Mouse (Mus musculus): Measurements from ENCODE around the gene 2010111I01Rik. TPM values are rescaled to one million over a fixed set of nuclear protein-coding genes. Genes with fewer than 3 reads are reported as not detected.

2010111I01Rik gene
- polyA plus RNA-seq, 1 experiment from 2014 or later: 23.5 TPM

GRCm38 (mm10) chr13:63172097-63172445, 207.4 kb downstream of the 2010111I01Rik start:
- WGBS: 74% methylated on average over 3 of the region's 3 CpGs
- no peaks in the 10 kb centered on the region for H3K9me3 ChIP-seq (replicated peaks; ENCODE audit: control insufficient read depth, low read length)
- no peak for ATAC-seq
- H3K4me1 ChIP-seq (ENCODE audit: control insufficient read depth, insufficient read depth, low read length): 0 out of 2 replicates have a peak, but pooled peaks cover 3% of the 10 kb centered on the region
- no peak overlapping the region for H3K4me3 ChIP-seq (ENCODE audit: low read depth, low read length)
- H3K36me3 ChIP-seq (ENCODE audit: control insufficient read depth, insufficient read depth, low read length): no peaks in the 10 kb centered on the region
- no peak overlapping the region for H3K4me2 ChIP-seq (ENCODE audit: low read length)
- DNase-seq (ENCODE audit: low spot score): no peak
- no peak overlapping the region for H3K9ac ChIP-seq (ENCODE audit: low read length)
- no peaks in the 10 kb centered on the region for H3K27me3 ChIP-seq (replicated peaks; ENCODE audit: control insufficient read depth, insufficient read depth, low read length)
- no peak overlapping the region for H3K27ac ChIP-seq (ENCODE audit: low read depth, low read length)

GRCm38 (mm10) chr13:63174252-63175020, 209.7 kb downstream of the 2010111I01Rik start:
- WGBS: 83% methylated on average over 6 of the region's 6 CpGs
- H3K9me3 ChIP-seq (replicated peaks; ENCODE audit: control insufficient read depth, low read length): no peaks in the 10 kb centered on the region
- H3K27ac ChIP-seq (ENCODE audit: low read depth, low read length): no peak overlapping the region
- H3K9ac ChIP-seq (ENCODE audit: low read length): no peak overlapping the region
- H3K4me3 ChIP-seq (ENCODE audit: low read depth, low read length): no peak overlapping the region
- H3K4me2 ChIP-seq (ENCODE audit: low read length): no peak overlapping the region
- H3K4me1 ChIP-seq (ENCODE audit: control insufficient read depth, insufficient read depth, low read length): 0 out of 2 replicates have a peak, but pooled peaks cover 3% of the 10 kb centered on the region
- no peaks in the 10 kb centered on the region for H3K27me3 ChIP-seq (replicated peaks; ENCODE audit: control insufficient read depth, insufficient read depth, low read length)
- no peak for ATAC-seq
- no peak for DNase-seq (ENCODE audit: low spot score)
- no peaks in the 10 kb centered on the region for H3K36me3 ChIP-seq (ENCODE audit: control insufficient read depth, insufficient read depth, low read length)

- Histone ChIP-seq H3K9ac (ENCODE audit: low read length) (no peak overlapping the region), H3K4me1 (ENCODE audit: control insufficient read depth, insufficient read depth, low read length) (0 out of 2 replicates have a peak, but pooled peaks cover 3% of the 10 kb centered on the region), H3K27me3 (replicated peaks; ENCODE audit: control insufficient read depth, insufficient read depth, low read length) (no peaks in the 10 kb centered on the region), H3K4me2 (ENCODE audit: low read length) (no peak overlapping the region), H3K27ac (ENCODE audit: low read depth, low read length) (no peak overlapping the region), H3K36me3 (ENCODE audit: control insufficient read depth, insufficient read depth, low read length) (no peaks in the 10 kb centered on the region), H3K9me3 (replicated peaks; ENCODE audit: control insufficient read depth, low read length) (no peaks in the 10 kb centered on the region), H3K4me3 (ENCODE audit: low read depth, low read length) (no peak overlapping the region)
- DNase-seq (ENCODE audit: low spot score): no peak
- WGBS: 80% methylated on average over 4 of the region's 4 CpGs
- no peak for ATAC-seq
Measured at GRCm38 (mm10) chr13:63176131-63176530, 211.4 kb downstream of the 2010111I01Rik start.

- Histone ChIP-seq H3K9me3 (replicated peaks; ENCODE audit: control insufficient read depth, low read length) (no peaks in the 10 kb centered on the region), H3K27me3 (replicated peaks; ENCODE audit: control insufficient read depth, insufficient read depth, low read length) (no peaks in the 10 kb centered on the region), H3K4me2 (ENCODE audit: low read length) (no peak overlapping the region), H3K4me3 (ENCODE audit: low read depth, low read length) (no peak overlapping the region), H3K27ac (ENCODE audit: low read depth, low read length) (no peak overlapping the region), H3K9ac (ENCODE audit: low read length) (no peak overlapping the region), H3K36me3 (ENCODE audit: control insufficient read depth, insufficient read depth, low read length) (no peaks in the 10 kb centered on the region), H3K4me1 (ENCODE audit: control insufficient read depth, insufficient read depth, low read length) (no peaks in the 10 kb centered on the region)
- ATAC-seq: no peak
- 87% methylated on average over 4 of the region's 4 CpGs for WGBS
- DNase-seq (ENCODE audit: low spot score): no peak
Measured at GRCm38 (mm10) chr13:63177232-63177631, 212.5 kb downstream of the 2010111I01Rik start.

- no peak overlapping the region for H3K4me3 ChIP-seq (ENCODE audit: low read depth, low read length)
- ATAC-seq (no peak), DNase-seq (ENCODE audit: low spot score) (no peak)
- H3K9me3 ChIP-seq (replicated peaks; ENCODE audit: control insufficient read depth, low read length): no peaks in the 10 kb centered on the region
- 83% methylated on average over 4 of the region's 4 CpGs for WGBS
- H3K4me1 ChIP-seq (ENCODE audit: control insufficient read depth, insufficient read depth, low read length): peaks cover under 1% of the 10 kb centered on the region
- H3K27me3 ChIP-seq (replicated peaks; ENCODE audit: control insufficient read depth, insufficient read depth, low read length): no peaks in the 10 kb centered on the region
- no peaks in the 10 kb centered on the region for H3K36me3 ChIP-seq (ENCODE audit: control insufficient read depth, insufficient read depth, low read length)
- H3K27ac ChIP-seq (ENCODE audit: low read depth, low read length): no peak overlapping the region
- no peak overlapping the region for H3K4me2 ChIP-seq (ENCODE audit: low read length)
- H3K9ac ChIP-seq (ENCODE audit: low read length): no peak overlapping the region
Measured at GRCm38 (mm10) chr13:63180641-63181235, 216.0 kb downstream of the 2010111I01Rik start.

- Histone ChIP-seq H3K27me3 (replicated peaks; ENCODE audit: control insufficient read depth, insufficient read depth, low read length) (no peaks in the 10 kb centered on the region), H3K27ac (ENCODE audit: low read depth, low read length) (no peak overlapping the region), H3K36me3 (ENCODE audit: control insufficient read depth, insufficient read depth, low read length) (no peaks in the 10 kb centered on the region), H3K4me3 (ENCODE audit: low read depth, low read length) (no peak overlapping the region), H3K9me3 (replicated peaks; ENCODE audit: control insufficient read depth, low read length) (no peaks in the 10 kb centered on the region), H3K9ac (ENCODE audit: low read length) (no peak overlapping the region), H3K4me2 (ENCODE audit: low read length) (no peak overlapping the region), H3K4me1 (ENCODE audit: control insufficient read depth, insufficient read depth, low read length) (peaks cover 6% of the 10 kb centered on the region)
- no peak for ATAC-seq
- DNase-seq (ENCODE audit: low spot score): no peak
- 49% methylated on average over 6 of the region's 6 CpGs for WGBS
Measured at GRCm38 (mm10) chr13:63184946-63185345, 220.3 kb downstream of the 2010111I01Rik start.

- Histone ChIP-seq H3K4me1 (ENCODE audit: control insufficient read depth, insufficient read depth, low read length) (peaks cover 6% of the 10 kb centered on the region), H3K27me3 (replicated peaks; ENCODE audit: control insufficient read depth, insufficient read depth, low read length) (no peaks in the 10 kb centered on the region), H3K27ac (ENCODE audit: low read depth, low read length) (no peak overlapping the region; the same call in 1 of the 2 replicates), H3K36me3 (ENCODE audit: control insufficient read depth, insufficient read depth, low read length) (no peaks in the 10 kb centered on the region), H3K9me3 (replicated peaks; ENCODE audit: control insufficient read depth, low read length) (no peaks in the 10 kb centered on the region), H3K4me2 (ENCODE audit: low read length) (no peak overlapping the region), H3K4me3 (ENCODE audit: low read depth, low read length) (no peak overlapping the region), H3K9ac (ENCODE audit: low read length) (no peak overlapping the region)
- DNase-seq (ENCODE audit: low spot score): no peak
- 48% methylated on average over 4 of the region's 4 CpGs for WGBS
- ATAC-seq: no peak; the same call in 1 of the 2 replicates
Measured at GRCm38 (mm10) chr13:63186217-63186616, 221.5 kb downstream of the 2010111I01Rik start.

GRCm38 (mm10) chr13:63186642-63187041, 221.9 kb downstream of the 2010111I01Rik start:
- H3K27me3 ChIP-seq (replicated peaks; ENCODE audit: control insufficient read depth, insufficient read depth, low read length): no peaks in the 10 kb centered on the region
- no peak overlapping the region for H3K27ac ChIP-seq (ENCODE audit: low read depth, low read length)
- peaks cover 6% of the 10 kb centered on the region for H3K4me1 ChIP-seq (ENCODE audit: control insufficient read depth, insufficient read depth, low read length)
- 100% methylated on average over 1 of the region's 1 CpGs for WGBS
- H3K9ac ChIP-seq (ENCODE audit: low read length): no peak overlapping the region
- no peaks in the 10 kb centered on the region for H3K9me3 ChIP-seq (replicated peaks; ENCODE audit: control insufficient read depth, low read length)
- DNase-seq (ENCODE audit: low spot score) (no peak), ATAC-seq (no peak)
- no peak overlapping the region for H3K4me3 ChIP-seq (ENCODE audit: low read depth, low read length)
- H3K36me3 ChIP-seq (ENCODE audit: control insufficient read depth, insufficient read depth, low read length): no peaks in the 10 kb centered on the region
- H3K4me2 ChIP-seq (ENCODE audit: low read length): no peak overlapping the region

Measured in forebrain, embryonic 14.5 days (tissue).